Mouse (Mus musculus) heart, adult 2 months (tissue): ENCODE data around the gene Srgap3.

Source experiments
- CTCF ChIP-seq: fragments of 200-600 bp; IDR thresholded peaks from 2 replicates; pipeline ENCODE4 v1.8.1; 2022; ENCODE audit warnings: antibody characterized with exemption, mild to moderate bottlenecking, moderate library complexity
- EP300 ChIP-seq: fragments of 200-500 bp; IDR thresholded peaks from 2 replicates; pipeline ENCODE4 v1.6.1; 2011; ENCODE audit warnings: low read depth, low read length, control low read depth; ENCODE audit not compliant: insufficient read depth
- POLR2A ChIP-seq: fragments of 200-500 bp; IDR thresholded peaks from 2 replicates; pipeline ENCODE4 v1.6.1; 2011; ENCODE audit warnings: mild to moderate bottlenecking, low read depth, low read length, control low read depth; ENCODE audit not compliant: insufficient read depth

GRCm38 (mm10) chr6:112814525-112815086 lies 132.5 kb downstream of the Srgap3 start:
- TF ChIP-seq POLR2A, result no peak
- no peak for TF ChIP-seq CTCF
- TF ChIP-seq EP300, result no peak
